Mouse (Mus musculus) midbrain, embryonic 12.5 days (tissue): ENCODE measurements around the gene Pdia6. TPM values are rescaled to one million over a fixed set of nuclear protein-coding genes. Genes with fewer than 3 reads are reported as not detected.

ENCODE experiments used
- ATAC-seq: fragments of 200-750 bp; cut with Nextera tagmentation; 2 replicates; pipeline ENCODE4 v1.8.0; 2017; ENCODE audit warnings: low read depth, moderate TSS enrichment, moderate library complexity; ENCODE audit not compliant: low FRiP score
- H3K27ac ChIP-seq: fragments of 300-500 bp; sonication (generic); replicated peaks from 2 replicates; pipeline ENCODE4 v1.5.1; 2016; ENCODE audit warnings: mild to moderate bottlenecking
- H3K27me3 ChIP-seq: fragments of 300-500 bp; sonication (generic); 2 replicates; pipeline ENCODE4 v1.6.1; 2016; ENCODE audit warnings: mild to moderate bottlenecking
- H3K36me3 ChIP-seq: fragments of 300-500 bp; sonication (generic); 2 replicates; pipeline ENCODE4 v1.6.1; 2016
- H3K4me1 ChIP-seq: fragments of 300-500 bp; sonication (generic); 2 replicates; pipeline ENCODE4 v1.6.1; 2016
- H3K4me2 ChIP-seq: fragments of 300-500 bp; sonication (generic); replicated peaks from 2 replicates; pipeline ENCODE4 v1.6.1; 2016; ENCODE audit warnings: mild to moderate bottlenecking, moderate library complexity
- H3K4me3 ChIP-seq: fragments of 300-500 bp; sonication (generic); 2 replicates; pipeline ENCODE4 v1.5.1; 2016; ENCODE audit warnings: mild to moderate bottlenecking
- H3K9ac ChIP-seq: fragments of 300-500 bp; sonication (generic); replicated peaks from 2 replicates; pipeline ENCODE4 v1.6.1; 2016; ENCODE audit warnings: mild to moderate bottlenecking, moderate library complexity
- H3K9me3 ChIP-seq: fragments of 300-500 bp; sonication (generic); 2 replicates; pipeline ENCODE4 v1.6.1; 2016; ENCODE audit warnings: mild to moderate bottlenecking
- WGBS: fragments of 180-500 bp; shearing (Covaris S2); methylation state at CpG from one replicate; pipeline ENCODE4 v1.1.7; 2016; 5-methylcytosine and 5-hydroxymethylcytosine counted together
- polyA plus RNA-seq: library from polyadenylated mRNA; unstranded; fragments of >200 nt; fragmentation: Nextera tagmentation; extraction: Ambion mirVana; gene quantifications from 2 replicates; pipeline ENCODE4 v1.2.1, GENCODE M21; 2016

The Pdia6 gene
- polyA plus RNA-seq, 1 experiment from 2014 or later = 443 TPM

- WGBS = 47% methylated on average over 16 of the region's 16 CpGs
- ATAC-seq = no peak
- H3K4me2 ChIP-seq = no peak overlapping the region
- no peaks in the 10 kb centered on the region for H3K27me3 ChIP-seq
- H3K4me1 ChIP-seq = no peaks in the 10 kb centered on the region
- H3K9ac ChIP-seq = no peak overlapping the region
- H3K9me3 ChIP-seq = no peaks in the 10 kb centered on the region
- no peaks in the 10 kb centered on the region for H3K36me3 ChIP-seq
- H3K27ac ChIP-seq = no peak overlapping the region
- no peak overlapping the region for H3K4me3 ChIP-seq
Measured at GRCm38 (mm10) chr12:17310852-17311839, 44.8 kb downstream of the Pdia6 start.

GRCm38 (mm10) chr12:17316096-17316495 is 49.8 kb downstream of the Pdia6 start:
- WGBS = 85% methylated on average over 5 of the region's 5 CpGs

GRCm38 (mm10) chr12:17317970-17318369 is 51.6 kb downstream of the Pdia6 start:
- Histone ChIP-seq H3K4me2 (no peak overlapping the region), H3K27me3 (peaks cover 3% of the 10 kb centered on the region), H3K4me3 (no peak overlapping the region), H3K4me1 (no peaks in the 10 kb centered on the region), H3K27ac (no peak overlapping the region), H3K36me3 (no peaks in the 10 kb centered on the region), H3K9ac (no peak overlapping the region), H3K9me3 (no peaks in the 10 kb centered on the region)
- 78% methylated on average over 4 of the region's 4 CpGs for WGBS
- no peak for ATAC-seq

More at GRCm38 (mm10) chr12:17316096-17316495, 49.8 kb downstream of the Pdia6 start:
- Histone ChIP-seq H3K9me3 (no peaks in the 10 kb centered on the region), H3K27ac (no peak overlapping the region), H3K4me1 (no peaks in the 10 kb centered on the region), H3K36me3 (no peaks in the 10 kb centered on the region), H3K4me3 (no peak overlapping the region), H3K27me3 (no peaks in the 10 kb centered on the region), H3K4me2 (no peak overlapping the region), H3K9ac (no peak overlapping the region)
- ATAC-seq = no peak

GRCm38 (mm10) chr12:17318453-17318852 is 52.1 kb downstream of the Pdia6 start:
- Histone ChIP-seq H3K9me3 (no peaks in the 10 kb centered on the region), H3K4me1 (no peaks in the 10 kb centered on the region), H3K4me2 (no peak overlapping the region), H3K4me3 (no peak overlapping the region), H3K27ac (no peak overlapping the region), H3K9ac (no peak overlapping the region), H3K36me3 (no peaks in the 10 kb centered on the region), H3K27me3 (peaks cover 7% of the 10 kb centered on the region)
- ATAC-seq = no peak
- WGBS = 78% methylated on average over 3 of the region's 3 CpGs

GRCm38 (mm10) chr12:17324549-17325470 is 58.5 kb downstream of the Pdia6 start:
- H3K9me3 ChIP-seq = no peaks in the 10 kb centered on the region
- H3K9ac ChIP-seq = peak overlapping the region; percentile 54
- H3K4me3 ChIP-seq = peak overlapping the region; percentile 49
- H3K36me3 ChIP-seq = no peaks in the 10 kb centered on the region
- ATAC-seq = peak; percentile 52; the same call in 1 of the 2 replicates
- peak overlapping the region; percentile 93 for H3K4me2 ChIP-seq
- H3K27ac ChIP-seq = no peak overlapping the region
- peaks cover 12% of the 10 kb centered on the region for H3K4me1 ChIP-seq
- peaks cover 36% of the 10 kb centered on the region for H3K27me3 ChIP-seq
- WGBS = 4% methylated on average over 51 of the region's 51 CpGs

- Histone ChIP-seq H3K4me2 (no peak within 1 kb of the TSS), H3K27ac (no peak within 1 kb of the TSS), H3K4me3 (no peak within 1 kb of the TSS), H3K36me3 (no peaks in the 10 kb centered on the region), H3K9me3 (no peaks in the 10 kb centered on the region), H3K9ac (no peak within 1 kb of the TSS), H3K4me1 (peaks cover 11% of the 10 kb centered on the region), H3K27me3 (peaks cover 20% of the 10 kb centered on the region)
- ATAC-seq = no peak
- 79% methylated on average over 3 of the region's 3 CpGs for WGBS
Measured at GRCm38 (mm10) chr12:17329259-17329658, 62.9 kb downstream of the Pdia6 start, which contains the start of gene Atp6v1c2. Gene Atp6v1c2 (minus strand): TSS chr12:17329359.

- no peak overlapping the region for H3K9ac ChIP-seq
- no peak overlapping the region for H3K27ac ChIP-seq
- no peaks in the 10 kb centered on the region for H3K9me3 ChIP-seq
- no peaks in the 10 kb centered on the region for H3K27me3 ChIP-seq
- H3K4me1 ChIP-seq = no peaks in the 10 kb centered on the region
- 30% methylated on average over 1 of the region's 1 CpGs for WGBS
- no peak for ATAC-seq
- H3K4me2 ChIP-seq = no peak overlapping the region
- no peak overlapping the region for H3K4me3 ChIP-seq
- no peaks in the 10 kb centered on the region for H3K36me3 ChIP-seq
Measured at GRCm38 (mm10) chr12:17333459-17333858, 67.1 kb downstream of the Pdia6 start.

Other genes starting within 250 kb of the Pdia6 start
- gene Kcnf1, start 89.7 kb upstream of the Pdia6 start, polyA plus RNA-seq = 1.3 and 1.4 TPM in 2 replicates
- 0.30 and 0.55 TPM in 2 replicates for gene Atp6v1c2, start 62.8 kb downstream of the Pdia6 start, polyA plus RNA-seq
- gene Nol10, start 81.9 kb downstream of the Pdia6 start, polyA plus RNA-seq = 30.5 and 30.6 TPM in 2 replicates